Mouse (Mus musculus): Measurements from ENCODE around the gene Ywhaq.

DNA sequence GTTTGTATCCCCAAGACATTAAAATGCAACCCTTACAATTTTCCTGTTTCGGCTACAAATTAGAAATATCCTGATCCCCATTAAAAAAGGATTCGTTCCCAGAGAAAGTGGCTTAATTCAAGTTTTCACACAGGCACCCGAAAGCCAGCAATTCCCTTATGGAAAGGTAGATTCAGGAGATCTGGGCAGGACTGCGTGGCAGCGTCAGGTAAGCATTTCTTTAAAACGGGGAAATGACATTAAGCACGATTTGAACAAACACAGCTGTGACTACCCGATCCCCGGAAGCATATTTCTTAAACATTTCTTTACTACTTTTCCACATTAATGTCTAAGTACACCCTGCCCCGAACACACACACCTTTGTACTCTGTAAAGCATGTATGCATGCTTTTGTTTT is 646 bp upstream of the Ywhaq start:
- TF ChIP-seq MAX (IDR thresholded peaks at IDR 0.05; ENCODE audit: low read depth) (no peak), TCF12 (IDR thresholded peaks at IDR 0.05; ENCODE audit: insufficient read depth, poor library complexity, severe bottlenecking) (no peak), POLR2A (IDR thresholded peaks at IDR 0.05; ENCODE audit: insufficient read length, low read depth) (no peak), POLR2AphosphoS2 (IDR thresholded peaks at IDR 0.05; ENCODE audit: insufficient read length, low read depth) (no peak), TCF3 (IDR thresholded peaks at IDR 0.05; ENCODE audit: insufficient read length, low read depth) (no peak), MYOG (IDR thresholded peaks at IDR 0.05; ENCODE audit: control insufficient read depth in 1 of 3, insufficient read depth in 1 of 3, insufficient read length in 2 of 3, low read depth in 2 of 3) (no peak), CEBPB (IDR thresholded peaks at IDR 0.05; ENCODE audit: insufficient read depth, poor library complexity, severe bottlenecking) (no peak), MYOD1 (IDR thresholded peaks at IDR 0.05; ENCODE audit: control insufficient read depth in 1 of 3, insufficient read length in 2 of 3, low read depth in 2 of 3) (no peak), E2F4 (IDR thresholded peaks at IDR 0.05; ENCODE audit: insufficient read depth) (no peak), USF1 (IDR thresholded peaks at IDR 0.05; ENCODE audit: low read depth) (no peak), SRF (IDR thresholded peaks at IDR 0.05; ENCODE audit: control insufficient read depth, insufficient read length, low read depth) (no peak)

Measured in myocyte (in vitro differentiated cells).